Mouse (Mus musculus) mesoderm, embryonic 11.5 days (tissue): ENCODE results near the gene Slc17a4.
A peak's percentile ranks its signal among the peaks of the same experiment; 100 is the strongest.

Experiments
- DNase-seq: peaks from one replicate; pipeline ENCODE4 v3.0.0-alpha.2; 2012; ENCODE audit warnings: low read depth, low spot score

Gene Slc17a4

GRCm38 (mm10) chr13:23892592-23893268 is 22.1 kb downstream of the Slc17a4 start:
- DNase-seq, result no peak

GRCm38 (mm10) chr13:23889011-23889605 is 25.7 kb downstream of the Slc17a4 start:
- DNase-seq, result peak; percentile 56

- no peak for DNase-seq
These were observed 27.6 kb downstream of the Slc17a4 start for GRCm38 (mm10) chr13:23887026-23887725.

- DNase-seq, result peak; percentile 36
These were observed 29.3 kb downstream of the Slc17a4 start for GRCm38 (mm10) chr13:23885540-23885939.

- DNase-seq, result no peak
These were observed 35.2 kb downstream of the Slc17a4 start for GRCm38 (mm10) chr13:23879636-23880035.

- no peak for DNase-seq
These were observed 35.7 kb downstream of the Slc17a4 start for GRCm38 (mm10) chr13:23879106-23879505.

GRCm38 (mm10) chr13:23873141-23873540 is 41.7 kb downstream of the Slc17a4 start:
- DNase-seq, result no peak

- no peak for DNase-seq
These were observed 44.8 kb downstream of the Slc17a4 start for GRCm38 (mm10) chr13:23869996-23870395.

GRCm38 (mm10) chr13:23868790-23869533 is 45.8 kb downstream of the Slc17a4 start:
- DNase-seq, result no peak

GRCm38 (mm10) chr13:23867405-23867804 is 47.4 kb downstream of the Slc17a4 start, which contains the start of gene Slc17a1:
Gene Slc17a1 (plus strand): TSS chr13:23867750.
- no peak for DNase-seq

- no peak for DNase-seq
These were observed 47.8 kb downstream of the Slc17a4 start for GRCm38 (mm10) chr13:23867000-23867399.

- no peak for DNase-seq
These were observed 48.6 kb downstream of the Slc17a4 start for GRCm38 (mm10) chr13:23866086-23866710.

- DNase-seq, result no peak
These were observed 50.1 kb downstream of the Slc17a4 start for GRCm38 (mm10) chr13:23864711-23865110.

- no peak for DNase-seq
These were observed 53.0 kb downstream of the Slc17a4 start for GRCm38 (mm10) chr13:23861815-23862214.

GRCm38 (mm10) chr13:23856401-23856800 is 58.4 kb downstream of the Slc17a4 start:
- DNase-seq, result no peak

GRCm38 (mm10) chr13:23849299-23849698 is 65.5 kb downstream of the Slc17a4 start:
- no peak for DNase-seq
